Mouse (Mus musculus) G1E (cell line): Measurements from ENCODE around the gene Nrd1. TPM values are rescaled to one million over a fixed set of nuclear protein-coding genes. Genes with fewer than 3 reads are reported as not detected.

ENCODE experiments used
- ATAC-seq: 2 replicates; pipeline ENCODE4 v1.8.0; 2016; ENCODE audit warnings: mild to moderate bottlenecking; ENCODE audit not compliant: insufficient number of reproducible peaks, poor library complexity, low FRiP score, severe bottlenecking; ENCODE audit errors: extremely low read depth
- DNase-seq: peaks from one replicate; pipeline ENCODE4 v3.0.0; 2012; ENCODE audit warnings: low spot score
- H3K27me3 ChIP-seq: 2 replicates; pipeline ENCODE4 v1.6.1; 2012; ENCODE audit warnings: mild to moderate bottlenecking, low read length, inconsistent platforms; ENCODE audit not compliant: insufficient read depth
- H3K36me3 ChIP-seq: replicated peaks from 2 replicates; pipeline ENCODE3; 2012; ENCODE audit warnings: mild to moderate bottlenecking, inconsistent platforms
- H3K4me1 ChIP-seq: 2 replicates; pipeline ENCODE4 v1.6.1; 2012; ENCODE audit warnings: low read depth, low read length, inconsistent platforms, mixed read lengths; ENCODE audit not compliant: insufficient read depth
- H3K4me3 ChIP-seq: 2 replicates; pipeline ENCODE4 v1.5.1; 2012; ENCODE audit warnings: low read depth, mild to moderate bottlenecking, inconsistent platforms, low read length, moderate library complexity, mixed read lengths
- H3K9me3 ChIP-seq: replicated peaks from 2 replicates; pipeline ENCODE4 v1.6.1; 2012; ENCODE audit warnings: inconsistent platforms
- CTCF ChIP-seq: IDR thresholded peaks from 2 replicates; pipeline ENCODE4 v1.5.1; 2012; ENCODE audit warnings: low read depth, low read length, inconsistent platforms, mixed read lengths
- GATA1 ChIP-seq: IDR thresholded peaks from 2 replicates; pipeline ENCODE4 v1.6.1; 2012; ENCODE audit warnings: borderline replicate concordance, low read length, inconsistent platforms, mixed read lengths
- GATA2 ChIP-seq: IDR thresholded peaks from 2 replicates; pipeline ENCODE4 v1.6.1; 2012; ENCODE audit warnings: low read depth, low read length, inconsistent platforms, borderline replicate concordance
- POLR2AphosphoS5 ChIP-seq: IDR thresholded peaks from 2 replicates; pipeline ENCODE4 v1.6.1; 2012; ENCODE audit warnings: low read depth, low read length, inconsistent platforms; ENCODE audit not compliant: insufficient replicate concordance
- TAL1 ChIP-seq: conservative IDR thresholded peaks from 2 replicates; pipeline ENCODE4 v1.6.1; 2012; ENCODE audit warnings: low read depth, low read length, inconsistent platforms, mixed read lengths
- polyA plus RNA-seq: library from polyadenylated mRNA; stranded (reverse); fragments of >175 nt; gene quantifications from 2 replicates; pipeline ENCODE4 v1.2.3, GENCODE M21; 2012
- total RNA-seq, 2 experiments: library from RNA; stranded (forward) in 1 of 2; stranded (reverse) in 1 of 2; fragments of 200-1000 nt in 1 of 2; fragments of >200 nt in 1 of 2; fragmentation: Nextera tagmentation in 1 of 2; gene quantifications; 2 replicates each; pipeline ENCODE4 v1.2.3; 2014 to 2017

The Nrd1 gene
- total RNA-seq (2014; fragmentation: Nextera tagmentation) (261 and 309 TPM in 2 replicates), total RNA-seq (2017) (103 and 117 TPM in 2 replicates), polyA plus RNA-seq (26.9 and 32.9 TPM in 2 replicates)

DNA sequence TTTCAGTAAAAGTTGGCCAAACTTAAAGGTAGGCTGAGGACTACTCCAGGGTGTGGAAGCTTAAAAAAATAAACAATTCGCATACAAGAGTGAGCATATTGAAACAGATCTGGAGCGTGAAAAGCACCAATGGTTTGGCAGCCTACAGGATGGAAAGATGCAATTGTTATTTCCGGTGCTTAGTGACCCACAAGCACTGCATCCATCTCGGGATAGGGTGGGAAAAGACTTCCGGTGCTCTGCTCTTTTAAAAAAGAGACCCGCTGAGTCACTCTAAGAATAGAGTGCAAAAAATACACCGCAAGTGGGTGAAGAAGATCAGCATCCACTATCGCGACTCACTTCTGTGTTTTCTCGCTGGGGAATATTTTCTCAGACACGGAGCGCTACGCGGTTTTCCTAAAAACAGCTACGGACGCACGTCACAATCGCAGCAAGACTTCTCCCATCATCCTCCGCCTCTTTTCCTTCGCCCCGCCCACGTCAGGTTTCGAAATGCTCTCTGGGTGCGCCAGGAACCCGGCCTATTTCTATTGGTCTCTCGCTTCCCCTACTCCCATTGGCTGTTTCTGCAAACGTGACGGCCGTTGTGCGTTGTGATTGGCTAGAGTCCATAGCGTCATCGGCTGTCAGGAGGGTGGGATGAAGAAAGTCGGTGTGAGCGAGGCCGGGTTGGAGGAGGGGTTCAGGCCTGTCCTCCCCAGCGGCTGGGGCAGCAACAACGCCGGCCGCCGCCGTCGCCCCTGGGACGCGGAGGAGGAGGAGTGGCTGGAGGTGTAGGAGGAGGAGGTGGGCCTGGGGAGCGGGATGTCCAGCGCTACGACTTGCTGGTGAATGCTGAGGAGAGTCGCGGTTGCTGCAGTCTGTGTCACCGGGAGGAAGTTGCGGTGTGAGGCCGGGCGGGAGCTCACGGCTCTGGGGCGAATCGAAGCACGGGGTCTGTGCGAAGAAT is at the start of gene Nrd1:
TSS of gene Nrd1 (plus strand) at position 657 of the 952 bp plus-strand sequence.
- Histone ChIP-seq H3K9me3 (no peaks in the 10 kb centered on the region), H3K36me3 (peaks cover 16% of the 10 kb centered on the region), H3K4me1 (peaks cover 24% of the 10 kb centered on the region), H3K27me3 (no peaks in the 10 kb centered on the region), H3K4me3 (peak within 1 kb of the TSS; percentile 82)
- no peak for TF ChIP-seq GATA1
- no peak for TF ChIP-seq POLR2AphosphoS5
- no peak for TF ChIP-seq TAL1
- TF ChIP-seq GATA2, result no peak
- no peak for TF ChIP-seq CTCF
- ATAC-seq (peak; percentile 99), DNase-seq (peak; percentile 98)

DNA sequence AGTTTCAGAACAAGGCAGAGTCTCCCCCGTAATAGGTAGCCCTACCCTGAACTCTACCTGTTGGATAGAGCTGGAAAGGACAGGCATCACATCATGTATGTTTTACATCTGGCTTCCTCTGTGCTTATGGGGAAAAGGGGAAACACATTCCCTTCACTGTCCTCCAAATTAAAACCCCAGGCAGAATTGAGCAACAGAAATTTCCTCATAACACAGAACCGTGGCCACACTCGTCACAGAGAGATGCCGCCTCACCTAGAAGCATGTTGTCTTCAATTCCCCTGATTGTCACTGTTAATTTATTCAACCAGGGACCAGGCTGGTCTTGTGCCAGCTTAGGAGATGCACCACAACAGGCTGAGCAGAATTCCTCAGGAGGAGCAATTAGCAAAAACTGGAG is 48.8 kb upstream of the Nrd1 start:
- no peak for ATAC-seq
- no peak for DNase-seq
- no peaks in the 10 kb centered on the region for H3K9me3 ChIP-seq
- no peak overlapping the region for H3K4me3 ChIP-seq
- H3K4me1 ChIP-seq, result no peaks in the 10 kb centered on the region
- no peaks in the 10 kb centered on the region for H3K36me3 ChIP-seq
- H3K27me3 ChIP-seq, result peaks cover 9% of the 10 kb centered on the region; the same call in 1 of the 2 replicates
- TF ChIP-seq GATA1, result no peak
- no peak for TF ChIP-seq POLR2AphosphoS5
- no peak for TF ChIP-seq GATA2
- TF ChIP-seq TAL1, result no peak
- TF ChIP-seq CTCF, result no peak

GRCm38 (mm10) chr4:108959696-108960095 is 40.8 kb upstream of the Nrd1 start:
- TF ChIP-seq TAL1 (no peak), GATA2 (no peak), CTCF (no peak), POLR2AphosphoS5 (no peak), GATA1 (no peak)
- peaks cover 7% of the 10 kb centered on the region; the same call in 1 of the 2 replicates for H3K27me3 ChIP-seq
- DNase-seq, result no peak
- H3K9me3 ChIP-seq, result no peaks in the 10 kb centered on the region
- peaks cover 9% of the 10 kb centered on the region for H3K4me1 ChIP-seq
- no peaks in the 10 kb centered on the region for H3K36me3 ChIP-seq
- no peak for ATAC-seq
- H3K4me3 ChIP-seq, result no peak overlapping the region

DNA sequence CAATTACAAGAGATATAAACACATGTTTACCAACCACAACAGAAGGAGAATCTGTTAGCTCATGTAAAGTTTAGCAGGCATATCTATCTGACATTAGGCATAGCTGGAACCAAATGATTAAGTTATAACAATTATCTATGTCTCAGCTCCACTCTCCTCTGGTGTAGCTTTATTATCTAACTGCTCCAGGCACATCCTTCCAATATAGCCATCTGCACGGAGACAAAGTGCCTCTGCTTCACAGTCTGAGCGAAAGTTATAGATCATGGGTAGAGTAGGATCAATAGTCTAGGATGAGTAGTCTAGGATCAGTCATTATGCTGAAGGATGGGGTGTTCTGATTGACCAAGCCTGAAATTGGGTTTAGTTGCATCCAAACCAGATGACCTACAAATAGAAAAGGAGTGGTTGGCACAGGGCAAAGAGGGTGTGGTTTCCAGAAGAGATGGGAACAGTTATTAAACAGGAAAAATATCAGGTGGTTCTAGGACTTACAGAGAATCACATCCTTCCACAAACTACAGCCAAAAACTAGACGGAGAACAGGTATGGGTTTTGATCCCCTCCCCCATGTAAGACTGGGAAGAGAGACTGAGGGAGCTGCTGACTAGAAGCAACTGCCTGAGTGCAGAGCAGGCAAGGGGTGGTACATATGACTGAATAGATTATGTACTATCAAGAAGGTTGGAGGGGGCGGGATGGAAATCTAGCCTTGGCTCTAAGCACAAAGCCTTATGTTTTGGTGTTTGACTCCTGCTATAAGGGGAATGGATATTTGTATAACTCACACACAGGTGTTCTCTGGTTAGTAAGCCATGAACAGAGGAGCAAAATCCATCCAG is 39.6 kb upstream of the Nrd1 start:
- DNase-seq, result no peak
- Histone ChIP-seq H3K4me1 (peaks cover 9% of the 10 kb centered on the region), H3K9me3 (no peaks in the 10 kb centered on the region), H3K4me3 (no peak overlapping the region), H3K36me3 (no peaks in the 10 kb centered on the region), H3K27me3 (peaks cover 7% of the 10 kb centered on the region; the same call in 1 of the 2 replicates)
- peak; percentile 70 for ATAC-seq
- no peak for TF ChIP-seq GATA2
- peak; percentile 50 for TF ChIP-seq TAL1

GRCm38 (mm10) chr4:108963017-108963416 is 37.4 kb upstream of the Nrd1 start:
- TF ChIP-seq GATA2, result no peak
- no peak for TF ChIP-seq POLR2AphosphoS5
- no peak for TF ChIP-seq GATA1
- TF ChIP-seq TAL1, result no peak
- no peak for TF ChIP-seq CTCF
- Histone ChIP-seq H3K4me1 (peaks cover 9% of the 10 kb centered on the region), H3K27me3 (peaks cover 7% of the 10 kb centered on the region; the same call in 1 of the 2 replicates), H3K4me3 (no peak overlapping the region), H3K36me3 (no peaks in the 10 kb centered on the region), H3K9me3 (no peaks in the 10 kb centered on the region)
- no peak for DNase-seq
- no peak for ATAC-seq
